Mouse (Mus musculus): Measurements from ENCODE around the gene Tulp1.

- TF ChIP-seq CTCF (IDR thresholded peaks at IDR 0.05) (no peak), POLR2A (IDR thresholded peaks at IDR 0.05; ENCODE audit: insufficient read depth, low read depth, low read length) (no peak), EP300 (IDR thresholded peaks at IDR 0.05; ENCODE audit: insufficient read depth, low read depth, low read length) (no peak)
These were observed 29.2 kb upstream of the Tulp1 start for GRCm38 (mm10) chr17:28394051-28394765.

Measured in heart, adult 2 months (tissue).